Mouse (Mus musculus) liver, embryonic 13.5 days (tissue): Measurements from ENCODE around the gene Dip2c. TPM values are rescaled to one million over a fixed set of nuclear protein-coding genes. Genes with fewer than 3 reads are reported as not detected.

Experiments
- ATAC-seq: fragments of 200-750 bp; cut with Nextera tagmentation; 2 replicates; pipeline ENCODE4 v1.8.0; 2017; ENCODE audit warnings: low read depth, mild to moderate bottlenecking, moderate number of reproducible peaks, moderate library complexity
- DNase-seq: peaks from one replicate; pipeline ENCODE4 v3.0.0; 2022
- H3K27ac ChIP-seq: fragments of 300-500 bp; sonication (generic); 2 replicates; pipeline ENCODE4 v1.5.1; 2015; ENCODE audit warnings: moderate library complexity, mild to moderate bottlenecking, inconsistent platforms
- H3K27me3 ChIP-seq: fragments of 300-500 bp; sonication (generic); 2 replicates; pipeline ENCODE4 v1.6.1; 2015; ENCODE audit warnings: mild to moderate bottlenecking, inconsistent platforms
- H3K36me3 ChIP-seq: fragments of 300-500 bp; sonication (generic); 2 replicates; pipeline ENCODE4 v1.6.1; 2015; ENCODE audit warnings: mild to moderate bottlenecking, inconsistent platforms
- H3K4me1 ChIP-seq: fragments of 300-500 bp; sonication (generic); replicated peaks from 2 replicates; pipeline ENCODE4 v1.6.1; 2015; ENCODE audit warnings: inconsistent platforms
- H3K4me2 ChIP-seq: fragments of 300-500 bp; sonication (generic); 2 replicates; pipeline ENCODE4 v1.6.1; 2015; ENCODE audit warnings: inconsistent platforms, mild to moderate bottlenecking, moderate library complexity
- H3K4me3 ChIP-seq: fragments of 300-500 bp; sonication (generic); replicated peaks from 2 replicates; pipeline ENCODE4 v1.5.1; 2015; ENCODE audit warnings: mild to moderate bottlenecking, inconsistent platforms
- H3K9ac ChIP-seq: fragments of 300-500 bp; sonication (generic); 2 replicates; pipeline ENCODE4 v1.6.1; 2015; ENCODE audit warnings: mild to moderate bottlenecking, inconsistent platforms
- H3K9me3 ChIP-seq: fragments of 300-500 bp; sonication (generic); replicated peaks from 2 replicates; pipeline ENCODE4 v1.6.1; 2016; ENCODE audit warnings: inconsistent platforms
- WGBS: fragments of 180-500 bp; shearing (Covaris S2); methylation state at CpG from one replicate; pipeline ENCODE4 v1.1.7; 2015; ENCODE audit not compliant: insufficient replicate concordance; 5-methylcytosine and 5-hydroxymethylcytosine counted together
- polyA plus RNA-seq: library from polyadenylated mRNA; unstranded; fragments of >200 nt; fragmentation: Nextera tagmentation; extraction: Ambion mirVana; gene quantifications from 2 replicates; pipeline ENCODE4 v1.2.1, GENCODE M21; 2015

Dip2c gene
- polyA plus RNA-seq, 1 experiment from 2014 or later: 0.45 TPM

DNA sequence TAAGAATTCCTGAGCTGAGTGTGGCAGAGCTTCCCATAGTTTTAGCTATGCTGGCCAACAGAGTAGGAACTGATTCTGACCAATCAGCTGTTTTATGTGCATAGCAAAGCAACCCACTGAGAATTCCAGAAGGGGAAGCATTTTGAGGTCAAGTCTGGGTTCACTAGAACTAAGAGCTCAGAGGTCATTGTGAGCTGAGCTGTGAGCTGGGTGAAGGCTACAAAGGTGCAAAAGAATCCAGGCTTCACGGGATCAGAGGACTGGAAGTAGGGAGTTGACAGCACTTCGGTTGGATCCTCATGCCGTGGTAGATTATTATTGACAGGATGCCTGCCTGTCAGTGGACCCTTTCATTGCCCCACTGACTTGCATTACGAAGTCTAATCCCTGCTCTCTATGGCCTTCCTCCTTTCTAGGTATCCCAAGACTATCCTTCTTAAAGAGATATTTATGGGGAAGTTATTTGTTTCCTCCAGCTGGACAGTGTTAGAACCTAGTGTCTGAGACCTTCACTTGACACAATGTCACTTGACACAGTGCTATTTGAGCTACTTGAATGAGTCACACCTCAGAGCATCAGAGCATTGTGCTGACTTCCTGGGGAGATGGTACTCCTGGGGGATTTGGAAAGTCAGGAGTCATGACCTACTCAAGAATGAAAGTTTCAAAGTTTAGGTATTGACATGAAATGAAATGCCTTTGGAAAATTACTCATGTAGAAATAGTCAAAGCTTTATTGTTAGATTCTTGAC lies 178.3 kb downstream of the Dip2c start:
- no peak overlapping the region for H3K4me3 ChIP-seq
- no peaks in the 10 kb centered on the region for H3K9me3 ChIP-seq
- no peaks in the 10 kb centered on the region for H3K27me3 ChIP-seq
- DNase-seq (no peak), ATAC-seq (no peak)
- no peak overlapping the region for H3K27ac ChIP-seq
- WGBS: 54% methylated on average over 4 of the region's 4 CpGs
- no peak overlapping the region for H3K4me2 ChIP-seq
- peaks cover 10% of the 10 kb centered on the region for H3K4me1 ChIP-seq
- no peaks in the 10 kb centered on the region for H3K36me3 ChIP-seq
- H3K9ac ChIP-seq: no peak overlapping the region

DNA sequence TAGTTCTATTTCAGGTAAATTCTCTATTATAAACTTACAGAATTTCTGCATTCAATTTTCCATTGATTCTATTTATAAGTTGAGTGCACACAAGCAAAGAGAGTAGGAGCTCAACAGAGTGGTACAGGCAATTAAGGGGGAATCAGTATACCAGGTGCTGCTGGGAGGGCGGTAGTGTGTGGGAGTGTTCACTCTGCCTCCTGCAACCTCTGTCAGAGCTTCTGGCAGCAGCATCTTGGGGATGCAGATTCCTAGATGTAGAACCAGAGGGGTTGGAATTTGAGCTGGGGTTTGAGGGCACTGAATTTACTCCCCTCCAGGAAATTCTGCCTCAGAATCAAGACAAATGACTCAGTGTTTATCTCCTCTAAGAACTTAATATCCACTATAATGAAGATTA lies 179.7 kb downstream of the Dip2c start:
- H3K27me3 ChIP-seq: no peaks in the 10 kb centered on the region
- H3K4me3 ChIP-seq: no peak overlapping the region
- H3K4me1 ChIP-seq: no peaks in the 10 kb centered on the region
- DNase-seq (no peak), ATAC-seq (no peak)
- H3K36me3 ChIP-seq: no peaks in the 10 kb centered on the region
- H3K27ac ChIP-seq: no peak overlapping the region
- no peak overlapping the region for H3K4me2 ChIP-seq
- no peak overlapping the region for H3K9ac ChIP-seq
- no peaks in the 10 kb centered on the region for H3K9me3 ChIP-seq
- 76% methylated on average over 1 of the region's 1 CpGs for WGBS

DNA sequence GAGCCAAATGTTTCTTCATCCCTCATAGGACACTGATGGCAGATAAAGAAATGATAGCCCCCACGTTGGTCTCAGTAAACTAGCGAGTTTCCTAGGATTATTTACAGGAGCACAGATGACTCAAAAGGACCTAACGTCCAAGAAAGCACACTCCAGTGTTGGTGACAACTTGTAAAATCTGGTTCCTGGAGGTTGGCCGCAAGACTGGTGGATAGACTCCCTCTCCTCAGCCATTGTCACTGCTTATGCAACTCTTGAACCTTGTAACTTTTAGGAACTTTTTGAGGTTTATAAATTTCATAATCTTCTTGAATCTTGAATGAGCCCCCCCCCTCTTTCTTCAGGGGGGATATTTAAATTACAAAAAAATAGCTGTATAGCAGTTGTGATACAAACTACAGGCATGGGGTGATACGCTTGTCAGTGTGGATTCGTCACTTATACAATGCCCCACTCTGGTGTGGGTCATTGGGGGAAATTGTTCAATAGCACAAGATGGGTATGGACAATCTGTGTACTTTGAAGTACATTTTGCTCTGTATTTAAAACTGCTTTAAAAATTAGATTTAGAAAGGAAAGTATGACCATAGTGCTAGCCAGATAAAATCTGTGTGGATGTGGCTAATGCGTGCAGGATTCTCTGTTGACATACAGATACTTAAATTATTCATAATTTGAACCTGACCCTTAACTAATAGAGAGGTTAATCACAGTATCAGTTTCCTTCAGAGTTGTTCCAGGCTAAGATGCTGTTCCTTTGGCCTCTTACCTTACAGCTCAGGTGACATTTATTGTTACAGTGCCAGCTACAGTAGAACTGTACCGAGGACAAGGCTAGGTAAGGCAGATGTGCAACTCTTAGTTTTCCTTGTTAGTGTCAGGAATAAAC lies 181.3 kb downstream of the Dip2c start:
- no peaks in the 10 kb centered on the region for H3K36me3 ChIP-seq
- no peak overlapping the region for H3K9ac ChIP-seq
- ATAC-seq: no peak
- H3K4me3 ChIP-seq: no peak overlapping the region
- no peak for DNase-seq
- no peaks in the 10 kb centered on the region for H3K9me3 ChIP-seq
- H3K27me3 ChIP-seq: no peaks in the 10 kb centered on the region
- no peak overlapping the region for H3K4me2 ChIP-seq
- no peak overlapping the region for H3K27ac ChIP-seq
- WGBS: 77% methylated on average over 8 of the region's 8 CpGs
- no peaks in the 10 kb centered on the region; the same call in 1 of the 2 replicates for H3K4me1 ChIP-seq

DNA sequence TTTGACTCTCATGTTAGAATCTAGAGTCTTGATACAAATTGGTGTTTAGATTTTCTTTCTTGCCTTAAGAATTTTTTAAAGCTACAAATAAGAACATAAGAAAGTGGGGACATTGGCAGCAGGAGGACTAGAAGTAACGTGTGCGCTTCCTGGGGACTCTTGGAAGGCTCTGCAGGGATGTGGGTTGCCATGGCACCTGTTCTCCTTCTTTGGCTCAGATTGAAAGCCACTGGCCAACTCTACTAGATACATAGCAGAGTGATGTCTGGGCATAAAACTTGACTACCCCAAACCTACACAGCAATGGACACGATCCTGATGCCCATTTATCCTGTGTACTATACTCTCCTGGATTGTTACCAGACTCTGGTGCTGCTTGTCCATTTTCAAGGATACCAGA lies 188.1 kb downstream of the Dip2c start:
- ATAC-seq (no peak), DNase-seq (no peak)

GRCm38 (mm10) chr13:9467216-9467615 lies 190.9 kb downstream of the Dip2c start:
- WGBS: 0% methylated on average over 1 of the region's 1 CpGs

More for the DNA sequence above, 188.1 kb downstream of the Dip2c start:
- Histone ChIP-seq H3K9ac (no peak overlapping the region), H3K4me1 (no peaks in the 10 kb centered on the region; the same call in 1 of the 2 replicates), H3K27me3 (no peaks in the 10 kb centered on the region), H3K4me3 (no peak overlapping the region), H3K9me3 (no peaks in the 10 kb centered on the region), H3K4me2 (no peak overlapping the region), H3K27ac (no peak overlapping the region), H3K36me3 (no peaks in the 10 kb centered on the region)
- WGBS: 72% methylated on average over 3 of the region's 3 CpGs

GRCm38 (mm10) chr13:9473383-9473782 lies 197.1 kb downstream of the Dip2c start:
- H3K4me2 ChIP-seq: no peak overlapping the region
- no peak overlapping the region for H3K4me3 ChIP-seq
- no peaks in the 10 kb centered on the region for H3K9me3 ChIP-seq
- no peaks in the 10 kb centered on the region for H3K27me3 ChIP-seq
- H3K36me3 ChIP-seq: no peaks in the 10 kb centered on the region
- 71% methylated on average over 1 of the region's 1 CpGs for WGBS
- H3K27ac ChIP-seq: no peak overlapping the region
- no peaks in the 10 kb centered on the region for H3K4me1 ChIP-seq
- DNase-seq (no peak), ATAC-seq (no peak)
- no peak overlapping the region for H3K9ac ChIP-seq

More at GRCm38 (mm10) chr13:9467216-9467615, 190.9 kb downstream of the Dip2c start:
- Histone ChIP-seq H3K27me3 (no peaks in the 10 kb centered on the region), H3K9ac (no peak overlapping the region), H3K4me3 (no peak overlapping the region), H3K9me3 (no peaks in the 10 kb centered on the region), H3K4me1 (no peaks in the 10 kb centered on the region), H3K4me2 (no peak overlapping the region), H3K36me3 (no peaks in the 10 kb centered on the region), H3K27ac (no peak overlapping the region)
- DNase-seq (peak; percentile 20), ATAC-seq (no peak)

GRCm38 (mm10) chr13:9481722-9482121 lies 205.4 kb downstream of the Dip2c start:
- DNase-seq: no peak
- ATAC-seq: no peak
- Histone ChIP-seq H3K9ac (no peak overlapping the region), H3K36me3 (no peaks in the 10 kb centered on the region), H3K9me3 (no peaks in the 10 kb centered on the region), H3K4me3 (no peak overlapping the region), H3K4me2 (no peak overlapping the region), H3K27ac (no peak overlapping the region), H3K27me3 (no peaks in the 10 kb centered on the region), H3K4me1 (no peaks in the 10 kb centered on the region)
- WGBS: 56% methylated on average over 1 of the region's 1 CpGs

GRCm38 (mm10) chr13:9489696-9490095 lies 213.4 kb downstream of the Dip2c start:
- DNase-seq (no peak), ATAC-seq (no peak)
- H3K36me3 ChIP-seq: no peaks in the 10 kb centered on the region
- H3K4me3 ChIP-seq: no peak overlapping the region
- no peaks in the 10 kb centered on the region for H3K4me1 ChIP-seq
- 69% methylated on average over 3 of the region's 3 CpGs for WGBS
- no peak overlapping the region for H3K27ac ChIP-seq
- no peak overlapping the region for H3K9ac ChIP-seq
- H3K4me2 ChIP-seq: no peak overlapping the region
- no peaks in the 10 kb centered on the region for H3K9me3 ChIP-seq
- H3K27me3 ChIP-seq: no peaks in the 10 kb centered on the region

- Histone ChIP-seq H3K4me2 (peak overlapping the region; percentile 55), H3K4me3 (peak overlapping the region; percentile 51), H3K9ac (no peak overlapping the region), H3K27ac (no peak overlapping the region), H3K9me3 (no peaks in the 10 kb centered on the region), H3K4me1 (no peaks in the 10 kb centered on the region), H3K36me3 (no peaks in the 10 kb centered on the region), H3K27me3 (no peaks in the 10 kb centered on the region)
- 0 out of 2 replicates have a peak, but pooled peaks have one; percentile 15 for ATAC-seq
- WGBS: 41% methylated on average over 21 of the region's 21 CpGs
- no peak for DNase-seq
Measured at GRCm38 (mm10) chr13:9494726-9495125, 218.4 kb downstream of the Dip2c start.

DNA sequence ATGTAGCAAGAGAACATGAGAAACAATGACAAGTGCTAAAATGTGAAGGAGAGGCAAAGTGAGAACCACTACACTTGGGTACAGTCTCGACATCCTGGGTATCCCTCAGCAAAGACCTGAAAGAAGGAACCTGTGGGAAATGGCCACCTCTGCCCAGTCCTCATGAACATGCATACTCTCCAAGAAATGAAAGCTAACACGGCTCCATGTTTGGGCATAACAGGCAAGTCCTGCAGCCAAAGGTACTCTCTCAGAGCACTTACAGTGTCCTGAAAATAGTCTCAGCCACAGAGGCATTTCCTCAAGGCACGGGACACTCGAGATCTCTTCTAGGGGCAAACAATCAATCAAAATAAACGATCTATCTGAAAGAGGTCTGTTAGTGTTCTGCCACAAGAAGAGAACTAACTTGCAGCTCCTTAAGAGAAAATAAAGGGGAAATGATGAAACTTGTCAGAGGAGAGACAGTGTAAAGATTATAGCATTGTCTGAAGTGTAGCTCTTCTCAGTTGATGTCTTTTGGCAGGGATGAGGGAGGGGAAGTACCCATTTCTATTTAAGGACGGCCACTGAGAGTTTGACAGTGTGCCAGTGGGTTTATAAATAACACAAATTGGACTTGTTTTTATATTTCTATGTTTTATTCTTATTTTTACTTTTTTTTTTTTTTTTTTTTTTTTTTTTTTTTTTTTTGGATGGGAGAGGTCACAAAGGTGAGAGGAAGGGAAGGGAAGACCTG lies 228.0 kb downstream of the Dip2c start:
- Histone ChIP-seq H3K27ac (no peak overlapping the region), H3K9ac (no peak overlapping the region), H3K4me2 (no peak overlapping the region), H3K4me3 (no peak overlapping the region), H3K9me3 (no peaks in the 10 kb centered on the region), H3K4me1 (no peaks in the 10 kb centered on the region; the same call in 1 of the 2 replicates), H3K27me3 (no peaks in the 10 kb centered on the region), H3K36me3 (no peaks in the 10 kb centered on the region)
- 31% methylated on average over 6 of the region's 6 CpGs for WGBS
- no peak for DNase-seq
- no peak for ATAC-seq

DNA sequence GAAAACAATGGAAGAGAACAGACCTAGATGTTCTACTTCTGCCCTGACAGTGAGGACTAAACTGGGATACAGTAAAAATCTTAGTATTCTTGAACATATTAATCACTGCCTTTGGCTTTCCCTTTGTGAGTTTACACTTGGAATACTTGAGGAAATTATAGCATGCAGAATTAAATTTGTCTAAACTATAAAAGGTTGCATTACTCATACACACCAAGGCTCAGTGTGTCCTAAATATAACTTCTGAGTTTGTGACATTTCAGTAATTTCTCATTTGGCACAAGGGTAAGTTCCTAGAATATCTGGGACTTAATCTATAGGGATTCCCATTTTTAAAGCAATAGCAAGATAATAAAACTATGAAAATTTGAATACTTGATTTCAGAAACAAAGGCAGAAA lies 262.2 kb downstream of the Dip2c start:
- H3K9me3 ChIP-seq: no peaks in the 10 kb centered on the region
- ATAC-seq (no peak), DNase-seq (no peak)

More for the DNA sequence above, 262.2 kb downstream of the Dip2c start:
- H3K27ac ChIP-seq: no peak overlapping the region
- no peaks in the 10 kb centered on the region for H3K27me3 ChIP-seq
- H3K36me3 ChIP-seq: no peaks in the 10 kb centered on the region
- H3K9ac ChIP-seq: no peak overlapping the region
- H3K4me1 ChIP-seq: no peaks in the 10 kb centered on the region
- no peak overlapping the region for H3K4me2 ChIP-seq
- no peak overlapping the region for H3K4me3 ChIP-seq
